Mouse (Mus musculus) neural tube, embryonic 14.5 days (tissue): ENCODE measurements around the gene Cd93. TPM values are rescaled to one million over a fixed set of nuclear protein-coding genes. Genes with fewer than 3 reads are reported as not detected.
A peak's percentile ranks its signal among the peaks of the same experiment; 100 is the strongest.

ENCODE experiments used
- ATAC-seq: fragments of 200-750 bp; cut with Nextera tagmentation; 2 replicates; pipeline ENCODE4 v1.8.0; 2017; ENCODE audit warnings: low read depth, mild to moderate bottlenecking, moderate TSS enrichment, moderate library complexity
- H3K27ac ChIP-seq: fragments of 300-500 bp; sonication (generic); 2 replicates; pipeline ENCODE4 v1.5.1; 2014; ENCODE audit warnings: low read depth, mild to moderate bottlenecking, control low read depth, low read length, moderate library complexity, mixed read lengths
- H3K27me3 ChIP-seq: fragments of 300-500 bp; sonication (generic); 2 replicates; pipeline ENCODE4 v1.6.1; 2014; ENCODE audit warnings: low read length; ENCODE audit not compliant: control insufficient read depth, insufficient read depth
- H3K36me3 ChIP-seq: fragments of 300-500 bp; sonication (generic); 2 replicates; pipeline ENCODE4 v1.6.1; 2014; ENCODE audit warnings: low read length, mixed read lengths; ENCODE audit not compliant: control insufficient read depth, insufficient read depth
- H3K4me1 ChIP-seq: fragments of 300-500 bp; sonication (generic); 2 replicates; pipeline ENCODE4 v1.6.1; 2014; ENCODE audit warnings: low read length; ENCODE audit not compliant: control insufficient read depth, insufficient read depth
- H3K4me2 ChIP-seq: fragments of 300-500 bp; sonication (generic); 2 replicates; pipeline ENCODE4 v1.6.1; 2014; ENCODE audit warnings: mild to moderate bottlenecking, low read depth, low read length, control low read depth
- H3K4me3 ChIP-seq: fragments of 300-500 bp; sonication (generic); 2 replicates; pipeline ENCODE4 v1.5.1; 2014; ENCODE audit warnings: low read depth, low read length, control low read depth, mixed read lengths
- H3K9ac ChIP-seq: fragments of 300-500 bp; sonication (generic); replicated peaks from 2 replicates; pipeline ENCODE4 v1.6.1; 2014; ENCODE audit warnings: low read depth, mild to moderate bottlenecking, control low read depth, low read length, mixed read lengths
- H3K9me3 ChIP-seq: fragments of 300-500 bp; sonication (generic); 2 replicates; pipeline ENCODE4 v1.6.1; 2016; ENCODE audit warnings: low read length; ENCODE audit not compliant: control insufficient read depth
- WGBS: fragments of 180-500 bp; shearing (Covaris S2); extraction: QIAGEN DNeasy Blood & Tissue Kit; methylation state at CpG from one replicate; pipeline ENCODE4 v1.1.7; 2014; 5-methylcytosine and 5-hydroxymethylcytosine counted together
- polyA plus RNA-seq: library from polyadenylated mRNA; unstranded; fragments of >200 nt; fragmentation: Nextera tagmentation; extraction: Ambion mirVana; gene quantifications from 2 replicates; pipeline ENCODE4 v1.2.1, GENCODE M21; 2014

The Cd93 gene
- 5.4 and 8.9 TPM in 2 replicates for polyA plus RNA-seq

GRCm38 (mm10) chr2:148443249-148443958, at the start of gene Cd93:
Gene Cd93, minus strand, starts transcription at chr2:148443563.
- H3K27ac ChIP-seq: 0 out of 2 replicates have a peak within 1 kb of the TSS, but pooled peaks have one; percentile 2
- H3K36me3 ChIP-seq: no peaks in the 10 kb centered on the region
- H3K4me1 ChIP-seq: no peaks in the 10 kb centered on the region
- H3K27me3 ChIP-seq: no peaks in the 10 kb centered on the region
- H3K9me3 ChIP-seq: no peaks in the 10 kb centered on the region
- ATAC-seq: peak; percentile 51; the same call in 1 of the 2 replicates
- H3K4me3 ChIP-seq: no peak within 1 kb of the TSS; the same call in 1 of the 2 replicates
- H3K9ac ChIP-seq: no peak within 1 kb of the TSS
- WGBS: 67% methylated on average over 13 of the region's 13 CpGs
- no peak within 1 kb of the TSS for H3K4me2 ChIP-seq

- Histone ChIP-seq H3K27ac (no peak overlapping the region), H3K9ac (no peak overlapping the region), H3K9me3 (no peaks in the 10 kb centered on the region), H3K36me3 (no peaks in the 10 kb centered on the region), H3K4me3 (no peak overlapping the region), H3K27me3 (no peaks in the 10 kb centered on the region), H3K4me1 (no peaks in the 10 kb centered on the region), H3K4me2 (no peak overlapping the region)
- WGBS: 87% methylated on average over 4 of the region's 4 CpGs
- ATAC-seq: no peak
These were observed 48.7 kb upstream of the Cd93 start for GRCm38 (mm10) chr2:148492108-148492507.

DNA sequence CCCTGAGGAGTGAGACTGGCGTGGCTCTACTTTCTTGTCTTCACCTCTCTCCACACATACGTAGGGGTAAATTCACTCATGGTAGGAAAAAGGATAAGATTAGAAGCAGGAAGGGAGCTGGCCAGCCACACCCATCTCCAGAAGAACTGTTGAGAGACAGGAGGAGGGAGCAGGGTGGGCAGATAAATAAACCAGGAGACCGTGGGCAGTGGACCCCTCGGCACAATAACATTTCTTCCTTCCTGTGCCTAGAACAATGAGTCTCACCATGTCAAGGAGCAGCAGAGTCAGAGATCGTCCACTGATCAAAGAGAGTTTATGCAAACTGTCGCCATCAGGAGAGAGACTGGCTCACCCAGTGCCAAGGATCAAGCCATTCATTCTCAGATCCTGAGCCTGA, 46.8 kb upstream of the Cd93 start:
- H3K27ac ChIP-seq: no peak overlapping the region
- H3K4me2 ChIP-seq: no peak overlapping the region
- no peaks in the 10 kb centered on the region for H3K4me1 ChIP-seq
- H3K36me3 ChIP-seq: no peaks in the 10 kb centered on the region
- 67% methylated on average over 6 of the region's 6 CpGs for WGBS
- H3K9ac ChIP-seq: no peak overlapping the region
- ATAC-seq: no peak
- no peaks in the 10 kb centered on the region for H3K27me3 ChIP-seq
- H3K9me3 ChIP-seq: no peaks in the 10 kb centered on the region
- H3K4me3 ChIP-seq: no peak overlapping the region

DNA sequence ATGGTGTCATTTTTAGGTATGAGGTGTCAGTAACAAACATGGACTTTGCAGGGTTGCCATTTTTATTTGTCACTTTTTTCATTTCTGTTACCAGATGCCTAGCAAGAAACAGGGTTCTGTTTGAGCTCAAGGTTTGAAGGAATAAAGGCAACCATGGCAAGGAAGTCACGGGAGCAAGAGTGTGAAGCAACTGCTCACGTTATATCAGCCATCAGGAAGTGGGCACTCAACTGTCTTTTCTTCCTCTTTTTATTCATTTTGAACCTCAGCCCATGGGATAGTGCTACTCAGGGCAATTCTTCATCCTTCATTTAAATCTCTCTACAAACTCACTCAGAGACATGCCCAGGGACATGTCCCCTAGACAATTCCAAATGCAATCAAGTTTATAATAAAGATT, 45.5 kb upstream of the Cd93 start:
- H3K27me3 ChIP-seq: no peaks in the 10 kb centered on the region
- no peaks in the 10 kb centered on the region for H3K36me3 ChIP-seq
- H3K9ac ChIP-seq: no peak overlapping the region
- no peak overlapping the region for H3K4me3 ChIP-seq
- no peak overlapping the region for H3K27ac ChIP-seq
- no peaks in the 10 kb centered on the region for H3K9me3 ChIP-seq
- ATAC-seq: no peak
- H3K4me2 ChIP-seq: no peak overlapping the region
- WGBS: 92% methylated on average over 2 of the region's 2 CpGs
- H3K4me1 ChIP-seq: no peaks in the 10 kb centered on the region

GRCm38 (mm10) chr2:148485576-148485975, 42.2 kb upstream of the Cd93 start:
- no peak overlapping the region for H3K4me2 ChIP-seq
- no peaks in the 10 kb centered on the region for H3K9me3 ChIP-seq
- H3K4me1 ChIP-seq: no peaks in the 10 kb centered on the region
- no peak for ATAC-seq
- H3K36me3 ChIP-seq: no peaks in the 10 kb centered on the region
- H3K27ac ChIP-seq: no peak overlapping the region
- H3K4me3 ChIP-seq: no peak overlapping the region
- H3K9ac ChIP-seq: no peak overlapping the region
- no peaks in the 10 kb centered on the region for H3K27me3 ChIP-seq
- WGBS: 95% methylated on average over 4 of the region's 4 CpGs

- H3K27me3 ChIP-seq: no peaks in the 10 kb centered on the region
- H3K9me3 ChIP-seq: no peaks in the 10 kb centered on the region
- no peak overlapping the region for H3K9ac ChIP-seq
- no peak overlapping the region for H3K4me2 ChIP-seq
- 90% methylated on average over 8 of the region's 8 CpGs for WGBS
- no peaks in the 10 kb centered on the region for H3K4me1 ChIP-seq
- no peaks in the 10 kb centered on the region for H3K36me3 ChIP-seq
- no peak overlapping the region for H3K4me3 ChIP-seq
- ATAC-seq: no peak
- H3K27ac ChIP-seq: no peak overlapping the region
These were observed 37.0 kb upstream of the Cd93 start for GRCm38 (mm10) chr2:148480376-148480775.

DNA sequence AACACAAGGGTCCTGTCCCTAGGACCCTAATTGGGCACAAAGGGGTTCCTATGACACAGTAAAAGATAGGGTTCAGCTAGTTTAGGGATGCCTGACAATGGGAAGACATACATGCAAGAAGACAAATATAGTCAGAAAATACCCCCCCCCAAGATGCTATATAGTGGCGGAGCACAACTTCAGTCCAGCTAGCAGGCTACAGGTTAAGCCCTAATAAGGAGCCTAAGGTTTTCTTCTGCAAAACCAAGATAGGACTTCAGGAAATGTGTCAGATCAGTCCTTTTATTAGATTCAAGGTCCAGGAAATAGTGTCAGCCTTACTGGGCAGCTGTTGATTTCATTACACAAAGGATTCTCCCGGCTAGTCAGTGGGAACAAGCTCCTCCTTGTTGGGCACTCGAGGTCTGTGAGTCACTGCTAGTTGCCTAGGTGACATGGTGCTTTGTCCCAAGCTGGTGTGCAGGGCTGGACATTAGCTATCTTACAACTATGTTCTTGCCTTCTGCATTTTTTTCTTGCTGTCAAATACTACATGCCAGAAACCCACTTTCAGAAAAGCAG, 34.9 kb upstream of the Cd93 start:
- Histone ChIP-seq H3K36me3 (no peaks in the 10 kb centered on the region), H3K9me3 (no peaks in the 10 kb centered on the region), H3K27ac (peak overlapping the region; percentile 57), H3K4me2 (no peak overlapping the region), H3K27me3 (no peaks in the 10 kb centered on the region), H3K4me3 (no peak overlapping the region), H3K9ac (no peak overlapping the region), H3K4me1 (no peaks in the 10 kb centered on the region)
- peak; percentile 92 for ATAC-seq
- WGBS: 26% methylated on average over 3 of the region's 3 CpGs

DNA sequence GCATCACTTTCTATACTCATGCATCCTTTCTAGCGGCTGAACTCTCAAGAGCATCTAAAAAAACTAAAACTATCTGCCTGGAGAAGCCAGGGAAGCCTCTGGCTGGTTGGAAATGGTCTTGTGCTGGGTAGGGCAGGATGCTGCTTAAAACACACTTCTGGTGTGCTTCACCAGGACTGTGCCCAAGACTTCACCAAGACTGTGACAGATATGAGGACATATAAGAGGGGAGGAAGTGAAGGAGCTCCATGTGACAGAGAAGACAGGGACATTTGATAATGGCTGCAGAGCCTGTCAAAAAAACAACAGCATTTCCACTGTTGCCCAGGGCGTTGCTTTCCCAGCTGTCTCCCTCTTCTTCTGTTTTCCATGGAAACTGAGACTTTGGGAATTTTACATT, 34.0 kb upstream of the Cd93 start:
- H3K9me3 ChIP-seq: no peaks in the 10 kb centered on the region
- no peak for ATAC-seq
- H3K4me2 ChIP-seq: no peak overlapping the region
- H3K36me3 ChIP-seq: no peaks in the 10 kb centered on the region
- WGBS: 82% methylated on average over 2 of the region's 2 CpGs
- no peaks in the 10 kb centered on the region for H3K4me1 ChIP-seq
- no peak overlapping the region for H3K9ac ChIP-seq
- H3K27me3 ChIP-seq: no peaks in the 10 kb centered on the region
- no peak overlapping the region for H3K4me3 ChIP-seq
- H3K27ac ChIP-seq: no peak overlapping the region

- WGBS: 79% methylated on average over 4 of the region's 4 CpGs
- no peak overlapping the region for H3K9ac ChIP-seq
- no peaks in the 10 kb centered on the region for H3K36me3 ChIP-seq
- no peak overlapping the region for H3K4me3 ChIP-seq
- H3K9me3 ChIP-seq: no peaks in the 10 kb centered on the region
- no peaks in the 10 kb centered on the region for H3K27me3 ChIP-seq
- no peaks in the 10 kb centered on the region for H3K4me1 ChIP-seq
- ATAC-seq: no peak
- no peak overlapping the region for H3K27ac ChIP-seq
- H3K4me2 ChIP-seq: no peak overlapping the region
These were observed 33.2 kb upstream of the Cd93 start for GRCm38 (mm10) chr2:148476576-148476975.
